In genomic region chr1:55195021-55195420, GRCm38 (mm10) we compare ENCODE assay signal across 20 mouse cellular contexts. TPM values are rescaled to one million over a fixed set of nuclear protein-coding genes. Genes with fewer than 3 reads are reported as not detected.
DNase-seq lines count a peak whose midpoint lies in the region; ATAC-seq and TF ChIP-seq lines count a peak whose summit lies in the region.
"Had no signal": no experiment of that assay in that cellular context is flagged by ENCODE, and none has a peak within 500 bp of the region (broad histone marks: within the 10 kb centered on the region; RNA-seq: fewer than 3 reads in every experiment).

No protein-coding gene starts in this region.

- no peak for ATAC-seq in hindbrain, postnatal 0 days
- ATAC-seq in hindbrain, embryonic 16.5 days: no peak
- no peak for ATAC-seq in neural tube, embryonic 12.5 days (ENCODE audit: low FRiP score, low read depth)
- no peak for ATAC-seq in limb, embryonic 15.5 days (ENCODE audit: insufficient number of reproducible peaks, low FRiP score, low TSS enrichment, low read depth)
- no peak for ATAC-seq in midbrain, postnatal 0 days (ENCODE audit: low FRiP score)
- no peak for ATAC-seq in liver, postnatal 0 days
- ATAC-seq: forebrain, embryonic 16.5 days; Patski had no signal

- H3K4me2 ChIP-seq in hindbrain, postnatal 0 days (ENCODE audit: low read depth, low read length): peak overlapping the region; percentile 35; the same call in 1 of the 2 replicates
- no peak overlapping the region for H3K4me2 ChIP-seq in hindbrain, embryonic 16.5 days (ENCODE audit: low read length)
- peak overlapping the region; percentile 31; the same call in 1 of the 2 replicates for H3K4me2 ChIP-seq in neural tube, embryonic 12.5 days (replicated peaks)
- no peak overlapping the region for H3K4me2 ChIP-seq in limb, embryonic 15.5 days
- H3K4me2 ChIP-seq in midbrain, postnatal 0 days (ENCODE audit: low read depth, low read length, poor library complexity, severe bottlenecking): no peak overlapping the region
- H3K4me2 ChIP-seq in liver, postnatal 0 days (ENCODE audit: low read depth, low read length): no peak overlapping the region
- H3K4me2 ChIP-seq: embryonic facial prominence, embryonic 12.5 days; heart, embryonic 13.5 days had no signal

- no peak for TF ChIP-seq CTCF in hindbrain, postnatal 0 days (IDR thresholded peaks at IDR 0.05; ENCODE audit: low read depth)
- TF ChIP-seq CTCF in midbrain, postnatal 0 days (IDR thresholded peaks at IDR 0.05): no peak
- TF ChIP-seq CTCF in liver, postnatal 0 days (IDR thresholded peaks at IDR 0.05; ENCODE audit: low read depth): no peak

- H3K9ac ChIP-seq in hindbrain, postnatal 0 days (replicated peaks; ENCODE audit: low read length): no peak overlapping the region
- H3K9ac ChIP-seq in hindbrain, embryonic 16.5 days (ENCODE audit: low read depth, low read length): no peak overlapping the region
- H3K9ac ChIP-seq in neural tube, embryonic 12.5 days: no peak overlapping the region
- 0 out of 2 replicates have a peak overlapping the region, but pooled peaks have one; percentile 4 for H3K9ac ChIP-seq in limb, embryonic 15.5 days
- H3K9ac ChIP-seq in midbrain, postnatal 0 days (replicated peaks; ENCODE audit: low read length, poor library complexity, severe bottlenecking): no peak overlapping the region
- no peak overlapping the region for H3K9ac ChIP-seq in liver, postnatal 0 days (replicated peaks)
- H3K9ac ChIP-seq: embryonic facial prominence, embryonic 12.5 days; heart, embryonic 13.5 days; hindbrain, embryonic 12.5 days had no signal

- peak overlapping the region; percentile 27 for H3K27ac ChIP-seq in hindbrain, postnatal 0 days
- no peak overlapping the region for H3K27ac ChIP-seq in hindbrain, embryonic 16.5 days (ENCODE audit: low read depth, low read length)
- no peak overlapping the region for H3K27ac ChIP-seq in neural tube, embryonic 12.5 days
- H3K27ac ChIP-seq in limb, embryonic 15.5 days: no peak overlapping the region
- H3K27ac ChIP-seq in midbrain, postnatal 0 days (ENCODE audit: low read depth, low read length): no peak overlapping the region
- H3K27ac ChIP-seq in embryonic facial prominence, embryonic 10.5 days (replicated peaks): no peak overlapping the region
- H3K27ac ChIP-seq in liver, postnatal 0 days (ENCODE audit: low read depth): no peak overlapping the region
- H3K27ac ChIP-seq: embryonic facial prominence, embryonic 12.5 days; heart, embryonic 13.5 days; hindbrain, embryonic 12.5 days had no signal

- H3K36me3 ChIP-seq in hindbrain, postnatal 0 days (ENCODE audit: insufficient read depth, low read length): no peaks in the 10 kb centered on the region
- H3K36me3 ChIP-seq in hindbrain, embryonic 16.5 days (ENCODE audit: control insufficient read depth, insufficient read depth, low read length): no peaks in the 10 kb centered on the region
- H3K36me3 ChIP-seq in neural tube, embryonic 12.5 days: no peaks in the 10 kb centered on the region
- H3K36me3 ChIP-seq in limb, embryonic 15.5 days: peaks cover 29% of the 10 kb centered on the region
- H3K36me3 ChIP-seq in midbrain, postnatal 0 days (ENCODE audit: insufficient read depth, low read length): no peaks in the 10 kb centered on the region
- peaks cover 6% of the 10 kb centered on the region; the same call in 1 of the 2 replicates for H3K36me3 ChIP-seq in embryonic facial prominence, embryonic 10.5 days (replicated peaks)
- H3K36me3 ChIP-seq in liver, postnatal 0 days (replicated peaks; ENCODE audit: insufficient read depth, low read length): no peaks in the 10 kb centered on the region
- H3K36me3 ChIP-seq: heart, embryonic 13.5 days; hindbrain, embryonic 12.5 days had no signal

- peak; percentile 62 for DNase-seq in hindbrain, postnatal 0 days (ENCODE audit: low spot score)
- DNase-seq in neural tube, embryonic 10.5 days (ENCODE audit: extremely low spot score, low spot score): no peak
- DNase-seq in midbrain, postnatal 0 days (ENCODE audit: low spot score): peak; percentile 50
- DNase-seq in embryonic facial prominence, embryonic 10.5 days (ENCODE audit: low spot score): no peak
- no peak for DNase-seq in liver, postnatal 0 days
- DNase-seq: adrenal gland, adult 8-10 months; cerebellum, adult 11 months; cerebellum, adult 8-10 months; cerebellum, postnatal 14 days; gastrocnemius, postnatal 14 days; heart, postnatal 36 days had no signal

- no peak for TF ChIP-seq EP300 in liver, postnatal 0 days (IDR thresholded peaks at IDR 0.05; ENCODE audit: low read depth)

- peaks cover 11% of the 10 kb centered on the region for H3K4me1 ChIP-seq in hindbrain, postnatal 0 days (ENCODE audit: insufficient read depth, low read length)
- H3K4me1 ChIP-seq in hindbrain, embryonic 16.5 days (ENCODE audit: control insufficient read depth, insufficient read depth, low read depth, low read length): no peaks in the 10 kb centered on the region; the same call in 1 of the 2 replicates
- H3K4me1 ChIP-seq in neural tube, embryonic 12.5 days: peaks cover 14% of the 10 kb centered on the region
- H3K4me1 ChIP-seq in limb, embryonic 15.5 days: peaks cover 9% of the 10 kb centered on the region
- H3K4me1 ChIP-seq in midbrain, postnatal 0 days (ENCODE audit: insufficient read depth, low read length): no peaks in the 10 kb centered on the region
- peaks cover 45% of the 10 kb centered on the region for H3K4me1 ChIP-seq in embryonic facial prominence, embryonic 10.5 days
- H3K4me1 ChIP-seq in liver, postnatal 0 days (ENCODE audit: insufficient read depth): peaks cover 2% of the 10 kb centered on the region; the same call in 1 of the 2 replicates

- 44% methylated on average over 4 of the region's 4 CpGs for WGBS in hindbrain, postnatal 0 days
- 51% methylated on average over 4 of the region's 4 CpGs for WGBS in hindbrain, embryonic 16.5 days
- WGBS in neural tube, embryonic 12.5 days: 69% methylated on average over 4 of the region's 4 CpGs
- WGBS in limb, embryonic 15.5 days: 75% methylated on average over 4 of the region's 4 CpGs
- WGBS in midbrain, postnatal 0 days: 52% methylated on average over 4 of the region's 4 CpGs
- WGBS in embryonic facial prominence, embryonic 10.5 days: 72% methylated on average over 4 of the region's 4 CpGs
- 78% methylated on average over 4 of the region's 4 CpGs for whole genome bisulfite sequencing in liver, postnatal 0 days (ENCODE audit: insufficient replicate concordance)

- H3K4me3 ChIP-seq in hindbrain, postnatal 0 days (ENCODE audit: low read length): no peak overlapping the region
- no peak overlapping the region for H3K4me3 ChIP-seq in hindbrain, embryonic 16.5 days (ENCODE audit: low read length)
- H3K4me3 ChIP-seq in neural tube, embryonic 12.5 days: no peak overlapping the region
- no peak overlapping the region for H3K4me3 ChIP-seq in limb, embryonic 15.5 days
- H3K4me3 ChIP-seq in midbrain, postnatal 0 days (ENCODE audit: low read depth, low read length): no peak overlapping the region
- H3K4me3 ChIP-seq in embryonic facial prominence, embryonic 10.5 days: no peak overlapping the region
- H3K4me3 ChIP-seq in liver, postnatal 0 days (ENCODE audit: low read depth, low read length): no peak overlapping the region
- H3K4me3 ChIP-seq: embryonic facial prominence, embryonic 12.5 days; heart, embryonic 13.5 days; hindbrain, embryonic 12.5 days had no signal

- H3K9me3 ChIP-seq in hindbrain, postnatal 0 days (ENCODE audit: low read length): no peaks in the 10 kb centered on the region
- no peaks in the 10 kb centered on the region for H3K9me3 ChIP-seq in hindbrain, embryonic 16.5 days (ENCODE audit: control insufficient read depth, low read length)
- H3K9me3 ChIP-seq in neural tube, embryonic 12.5 days: no peaks in the 10 kb centered on the region
- no peaks in the 10 kb centered on the region for H3K9me3 ChIP-seq in limb, embryonic 15.5 days
- no peaks in the 10 kb centered on the region for H3K9me3 ChIP-seq in midbrain, postnatal 0 days (ENCODE audit: low read length)
- H3K9me3 ChIP-seq in embryonic facial prominence, embryonic 10.5 days: no peaks in the 10 kb centered on the region
- no peaks in the 10 kb centered on the region for H3K9me3 ChIP-seq in liver, postnatal 0 days (ENCODE audit: low read length)
- H3K9me3 ChIP-seq: embryonic facial prominence, embryonic 12.5 days; heart, embryonic 13.5 days; hindbrain, embryonic 12.5 days had no signal

- no peaks in the 10 kb centered on the region for H3K27me3 ChIP-seq in hindbrain, postnatal 0 days (ENCODE audit: insufficient read depth, low read length)
- H3K27me3 ChIP-seq in hindbrain, embryonic 16.5 days (replicated peaks; ENCODE audit: control insufficient read depth, insufficient read depth, low read length): no peaks in the 10 kb centered on the region
- H3K27me3 ChIP-seq in neural tube, embryonic 12.5 days (replicated peaks): no peaks in the 10 kb centered on the region
- no peaks in the 10 kb centered on the region for H3K27me3 ChIP-seq in limb, embryonic 15.5 days
- H3K27me3 ChIP-seq in midbrain, postnatal 0 days (ENCODE audit: insufficient read depth, low read length): no peaks in the 10 kb centered on the region
- peaks cover 4% of the 10 kb centered on the region for H3K27me3 ChIP-seq in embryonic facial prominence, embryonic 10.5 days (replicated peaks; ENCODE audit: low read depth, poor library complexity, severe bottlenecking)
- no peaks in the 10 kb centered on the region for H3K27me3 ChIP-seq in liver, postnatal 0 days (ENCODE audit: insufficient read depth, low read length)
- H3K27me3 ChIP-seq: CH12.LX; embryonic facial prominence, embryonic 12.5 days; heart, embryonic 13.5 days; hindbrain, embryonic 12.5 days; Patski had no signal

RNA-seq across cellular contexts. Expression of gene Rftn2, which starts 31.6 kb away (rescaled TPM):
- total RNA-seq in hindbrain, postnatal 0 days (2014; rRNA removed): 11.2 and 14.2 TPM in 2 replicates
- polyA plus RNA-seq in hindbrain, postnatal 0 days (2015; fragmentation: Nextera tagmentation; extraction: Ambion mirVana): 14.9 and 19.9 TPM in 2 replicates
- 13.0 and 15.5 TPM in 2 replicates for polyA plus RNA-seq in hindbrain, embryonic 16.5 days (2015; fragmentation: Nextera tagmentation; extraction: Ambion mirVana)
- polyA plus RNA-seq in neural tube, embryonic 12.5 days (2016; fragmentation: Nextera tagmentation; extraction: Ambion mirVana): 11.7 and 12.5 TPM in 2 replicates
- 28.0 and 31.8 TPM in 2 replicates for polyA plus RNA-seq in limb, embryonic 15.5 days (2015; fragmentation: Nextera tagmentation; extraction: Ambion mirVana)
- total RNA-seq in midbrain, postnatal 0 days (2014; rRNA removed): 10.4 and 10.9 TPM in 2 replicates
- 11.4 and 12.0 TPM in 2 replicates for polyA plus RNA-seq in midbrain, postnatal 0 days (2015; fragmentation: Nextera tagmentation; extraction: Ambion mirVana)
- 10.6 and 13.6 TPM in 2 replicates for polyA plus RNA-seq in embryonic facial prominence, embryonic 10.5 days (2016; fragmentation: Nextera tagmentation; extraction: Ambion mirVana)
- polyA plus RNA-seq in liver, postnatal 0 days (2015; fragmentation: Nextera tagmentation; extraction: Ambion mirVana): 0.41 and 0.52 TPM in 2 replicates

RNA-seq across cellular contexts. Expression of gene Mars2, which starts 42.0 kb away (rescaled TPM):
- 9.3 and 10.6 TPM in 2 replicates for total RNA-seq in hindbrain, postnatal 0 days (2014; rRNA removed)
- polyA plus RNA-seq in hindbrain, postnatal 0 days (2015; fragmentation: Nextera tagmentation; extraction: Ambion mirVana): 2.4 and 2.6 TPM in 2 replicates
- 3.5 and 3.7 TPM in 2 replicates for polyA plus RNA-seq in hindbrain, embryonic 16.5 days (2015; fragmentation: Nextera tagmentation; extraction: Ambion mirVana)
- 3.1 and 3.3 TPM in 2 replicates for polyA plus RNA-seq in neural tube, embryonic 12.5 days (2016; fragmentation: Nextera tagmentation; extraction: Ambion mirVana)
- 2.5 and 3.1 TPM in 2 replicates for polyA plus RNA-seq in limb, embryonic 15.5 days (2015; fragmentation: Nextera tagmentation; extraction: Ambion mirVana)
- 11.6 and 14.4 TPM in 2 replicates for total RNA-seq in midbrain, postnatal 0 days (2014; rRNA removed)
- polyA plus RNA-seq in midbrain, postnatal 0 days (2015; fragmentation: Nextera tagmentation; extraction: Ambion mirVana): 2.4 and 2.5 TPM in 2 replicates
- polyA plus RNA-seq in embryonic facial prominence, embryonic 10.5 days (2016; fragmentation: Nextera tagmentation; extraction: Ambion mirVana): 3.2 and 3.4 TPM in 2 replicates
- polyA plus RNA-seq in liver, postnatal 0 days (2015; fragmentation: Nextera tagmentation; extraction: Ambion mirVana): 1.2 TPM in 2 replicates

Comparison
In these comparisons a context has a peak if more than half of its experiments do, and no peak if none do; other contexts are left out.
1. H3K4me2 ChIP-seq: peak in hindbrain, postnatal 0 days (single experiment) and neural tube, embryonic 12.5 days (single experiment); none in hindbrain, embryonic 16.5 days (single experiment), limb, embryonic 15.5 days (single experiment), midbrain, postnatal 0 days (single experiment) and liver, postnatal 0 days (single experiment).
2. DNase-seq: peak in hindbrain, postnatal 0 days (single experiment) and midbrain, postnatal 0 days (single experiment); none in neural tube, embryonic 10.5 days (single experiment), embryonic facial prominence, embryonic 10.5 days (single experiment) and liver, postnatal 0 days (single experiment).